Mouse (Mus musculus) CH12.LX (cell line): ENCODE data around the gene Hira. TPM values are rescaled to one million over a fixed set of nuclear protein-coding genes. Genes with fewer than 3 reads are reported as not detected.

Source experiments
- DNase-seq: peaks from one replicate; pipeline ENCODE4 v3.0.0-alpha.2; 2013; ENCODE audit errors: extremely low read depth
- H3K27ac ChIP-seq: 2 replicates; pipeline ENCODE4 v1.5.1; 2012; ENCODE audit warnings: low read depth, mild to moderate bottlenecking, control low read depth, moderate library complexity; ENCODE audit not compliant: insufficient read depth
- H3K27me3 ChIP-seq: replicated peaks from 2 replicates; pipeline ENCODE3; 2012; ENCODE audit warnings: inconsistent platforms
- H3K36me3 ChIP-seq, 2 experiments: replicated peaks in 1 of 2; 2 replicates each; pipeline versions ENCODE3 to v1.6.1; 2012; ENCODE audit warnings: inconsistent platforms in 1 of 2, low read length in 1 of 2, mild to moderate bottlenecking in 1 of 2, mixed read lengths in 1 of 2, moderate library complexity in 1 of 2; ENCODE audit not compliant: control insufficient read depth in 1 of 2, insufficient read depth in 1 of 2
- H3K4me1 ChIP-seq, 2 experiments: 2 replicates each; pipeline ENCODE4 v1.6.1; 2012; ENCODE audit warnings: inconsistent platforms in 1 of 2, moderate library complexity in 1 of 2; ENCODE audit not compliant: insufficient read depth in 2 of 2, control insufficient read depth in 1 of 2
- H3K4me2 ChIP-seq: 2 replicates; pipeline ENCODE4 v1.6.1; 2012; ENCODE audit warnings: low read depth, mild to moderate bottlenecking, control low read depth; ENCODE audit not compliant: poor library complexity, insufficient read depth, severe bottlenecking
- H3K4me3 ChIP-seq, 3 experiments: fragments of 150-350 bp in 1 of 3; sonication (generic) in 1 of 3; replicated peaks in 1 of 3; 2 replicates each; pipeline versions ENCODE3 to v1.5.1; 2011 to 2012; ENCODE audit warnings: low read depth in 2 of 3, low read length in 2 of 3, mild to moderate bottlenecking in 2 of 3, moderate library complexity in 2 of 3, control low read depth in 1 of 3, improper control_type of control experiment in 1 of 3, inconsistent platforms in 1 of 3, mixed read lengths in 1 of 3; ENCODE audit not compliant: poor library complexity in 1 of 3
- H3K79me2 ChIP-seq: replicated peaks from 2 replicates; pipeline ENCODE4 v1.6.1; 2012; ENCODE audit warnings: mild to moderate bottlenecking, moderate library complexity; ENCODE audit not compliant: control insufficient read depth, poor library complexity, insufficient read depth, severe bottlenecking; ENCODE audit errors: extremely low read depth
- H3K9ac ChIP-seq: 2 replicates; pipeline ENCODE4 v1.6.1; 2012; ENCODE audit warnings: low read depth, mild to moderate bottlenecking, control low read depth, moderate library complexity; ENCODE audit not compliant: insufficient read depth
- H3K9me3 ChIP-seq: replicated peaks from 2 replicates; pipeline ENCODE3; 2012; ENCODE audit warnings: low read length, inconsistent platforms, mixed read lengths
- E2F4 ChIP-seq: IDR thresholded peaks from 2 replicates; pipeline ENCODE4 v1.6.1; 2011; ENCODE audit warnings: low read depth, low read length, improper control_type of control experiment; ENCODE audit not compliant: insufficient replicate concordance
- ETS1 ChIP-seq: conservative IDR thresholded peaks from 2 replicates; pipeline ENCODE4 v1.6.1; 2012; ENCODE audit warnings: low read depth, mild to moderate bottlenecking, inconsistent platforms, low read length, improper control_type of control experiment, moderate library complexity
- HCFC1 ChIP-seq: IDR thresholded peaks from 2 replicates; pipeline ENCODE4 v1.6.1; 2012; ENCODE audit warnings: low read depth, mild to moderate bottlenecking, inconsistent platforms, low read length, improper control_type of control experiment
- KAT2A ChIP-seq: IDR thresholded peaks from 2 replicates; pipeline ENCODE4 v1.6.1; 2012; ENCODE audit warnings: low read length, improper control_type of control experiment, inconsistent platforms; ENCODE audit not compliant: insufficient replicate concordance
- MAFK ChIP-seq: IDR thresholded peaks from 2 replicates; pipeline ENCODE4 v1.6.1; 2011; ENCODE audit warnings: low read length, improper control_type of control experiment; ENCODE audit not compliant: insufficient replicate concordance
- MAZ ChIP-seq: IDR thresholded peaks from 2 replicates; pipeline ENCODE4 v1.6.1; 2012; ENCODE audit warnings: low read depth, mild to moderate bottlenecking, inconsistent platforms, low read length, improper control_type of control experiment, moderate library complexity
- MEF2A ChIP-seq: IDR thresholded peaks from 2 replicates; pipeline ENCODE4 v1.6.1; 2014; ENCODE audit warnings: low read depth, mild to moderate bottlenecking, inconsistent platforms, low read length, improper control_type of control experiment, borderline replicate concordance
- MXI1 ChIP-seq: IDR thresholded peaks from 2 replicates; pipeline ENCODE4 v1.6.1; 2011; ENCODE audit warnings: mild to moderate bottlenecking, low read depth, low read length, improper control_type of control experiment
- NELFE ChIP-seq: IDR thresholded peaks from 2 replicates; pipeline ENCODE4 v1.6.1; 2011; ENCODE audit warnings: low read depth, low read length, improper control_type of control experiment
- PAX5 ChIP-seq: IDR thresholded peaks from 2 replicates; pipeline ENCODE4 v1.6.1; 2012; ENCODE audit warnings: low read length, inconsistent platforms, mixed read lengths
- POLR2A ChIP-seq: IDR thresholded peaks from 2 replicates; pipeline ENCODE4 v1.6.1; 2011; ENCODE audit warnings: low read depth, mild to moderate bottlenecking, improper control_type of control experiment, low read length
- RCOR1 ChIP-seq: conservative IDR thresholded peaks from 2 replicates; pipeline ENCODE4 v1.6.1; 2012; ENCODE audit warnings: low read depth, mild to moderate bottlenecking, inconsistent platforms, low read length, improper control_type of control experiment
- USF1 ChIP-seq: IDR thresholded peaks from 2 replicates; pipeline ENCODE4 v1.6.1; 2014; ENCODE audit warnings: low read depth, mild to moderate bottlenecking, inconsistent platforms, low read length, improper control_type of control experiment
- USF2 ChIP-seq: conservative IDR thresholded peaks from 2 replicates; pipeline ENCODE4 v1.6.1; 2011; ENCODE audit warnings: low read depth, low read length, improper control_type of control experiment
- ZMIZ1 ChIP-seq: IDR thresholded peaks from 2 replicates; pipeline ENCODE4 v1.6.1; 2012; ENCODE audit warnings: low read depth, mild to moderate bottlenecking, inconsistent platforms, low read length, improper control_type of control experiment
- dilution Hi-C: fragments of 300-500 bp; cut with MboI; formaldehyde crosslinking; loops from 2 replicates; pipeline ENCODE4 v1.14.3; 2020; ENCODE audit warnings: low sequenced_read_pairs; ENCODE audit not compliant: extremely low pct_unique_long_range_greater_than_20kb, extremely low pct_ligation_motif_present
- in situ Hi-C: fragments of 300-500 bp; cut with MboI; formaldehyde crosslinking; loops from 3 replicates; pipeline ENCODE4 v1.14.3; 2019; ENCODE audit warnings: low sequenced_read_pairs, low pct_ligation_motif_present, low pct_unique_long_range_greater_than_20kb, mixed read lengths
- polyA plus RNA-seq: library from polyadenylated mRNA; unstranded; fragments of >175 nt; gene quantifications from 2 replicates; pipeline ENCODE4 v1.2.1, GENCODE M21; 2012; ENCODE audit warnings: low read depth; ENCODE audit not compliant: insufficient read length
- total RNA-seq, 2 experiments: library from RNA; depleted of rRNA; stranded (reverse); fragments of 300-350 nt in 1 of 2; fragments of >200 nt in 1 of 2; gene quantifications; 2 replicates each; pipeline ENCODE4 v1.2.3; 2012 to 2014

The Hira gene
- total and polyA plus RNA-seq, 3 experiments: 45.8 to 187 (median 125) TPM

GRCm38 (mm10) chr16:18952813-18953212 is 76.0 kb downstream of the Hira start:
- H3K4me1 ChIP-seq: no peaks in the 10 kb centered on the region
- TF ChIP-seq NELFE (no peak), E2F4 (no peak), MEF2A (no peak), MAZ (no peak), USF1 (no peak), KAT2A (no peak), HCFC1 (no peak), POLR2A (no peak), MXI1 (no peak), USF2 (no peak), PAX5 (no peak)
- no peak overlapping the region for H3K4me2 ChIP-seq
- DNase-seq: no peak
- no peaks in the 10 kb centered on the region for H3K79me2 ChIP-seq
- H3K4me3 ChIP-seq: no peak overlapping the region
- peaks cover 83 to 99% of the 10 kb centered on the region in 2 experiments for H3K36me3 ChIP-seq
- no peak overlapping the region for H3K27ac ChIP-seq
- in situ Hi-C loops: loop anchor here (25.0 kb wide), 1 partner anchor 434 kb away; no protein-coding TSS in a partner anchor
- H3K9ac ChIP-seq: no peak overlapping the region
- dilution Hi-C loops: no loop called here
- no peaks in the 10 kb centered on the region for H3K27me3 ChIP-seq
- no peaks in the 10 kb centered on the region for H3K9me3 ChIP-seq

- Histone ChIP-seq H3K27me3 (no peaks in the 10 kb centered on the region), H3K4me1 (peaks cover 0 to 2% of the 10 kb centered on the region in 2 experiments; a peak in 1 of 4 replicates), H3K79me2 (no peaks in the 10 kb centered on the region), H3K36me3 (peaks cover 65 to 85% of the 10 kb centered on the region in 2 experiments), H3K9ac (no peak overlapping the region), H3K27ac (no peak overlapping the region), H3K4me3 (no peak overlapping the region), H3K4me2 (no peak overlapping the region), H3K9me3 (no peaks in the 10 kb centered on the region)
- TF ChIP-seq RCOR1: no peak
- TF ChIP-seq MAFK: no peak
- no peak for TF ChIP-seq ETS1
- TF ChIP-seq ZMIZ1: no peak
- DNase-seq: no peak
- in situ Hi-C loops: loop anchor here (25.0 kb wide), 1 partner anchor 432 kb away; no protein-coding TSS in a partner anchor
- dilution Hi-C loops: no loop called here
Observed at GRCm38 (mm10) chr16:18955070-18955469, 78.2 kb downstream of the Hira start.
